Mouse (Mus musculus): ENCODE results near the gene Ivd.

DNA sequence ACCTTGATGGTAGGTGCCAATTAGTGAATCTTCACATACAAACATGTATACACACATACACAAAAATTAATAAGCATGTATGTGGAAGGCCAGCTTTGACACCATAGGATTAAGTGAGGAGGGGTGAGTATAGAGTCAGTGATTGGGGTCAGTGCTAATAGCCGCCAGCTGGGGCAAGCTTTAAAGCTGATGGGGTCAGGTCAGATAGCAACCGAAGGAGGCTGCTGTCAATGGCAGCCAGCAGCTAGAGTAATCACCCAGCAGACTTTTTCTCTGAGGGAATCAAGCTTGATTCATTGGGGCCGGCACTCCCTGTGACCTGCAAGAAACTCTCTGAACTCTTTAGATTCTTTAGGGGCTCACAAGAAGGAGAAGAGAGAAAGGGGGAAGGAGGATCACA, 10.0 kb upstream of the Ivd start:
- no peak for TF ChIP-seq CTCF (IDR thresholded peaks at IDR 0.05; ENCODE audit: extremely low read depth, insufficient read length, insufficient replicate concordance, low read depth, low read length)
- no peak for TF ChIP-seq POLR2A (IDR thresholded peaks at IDR 0.05; ENCODE audit: low read depth, low read length)

All from small intestine, adult 2 months (tissue).